Mouse (Mus musculus): Measurements from ENCODE around the gene Oprl1.
A peak's percentile ranks its signal among the peaks of the same experiment; 100 is the strongest.

Oprl1 gene

GRCm38 (mm10) chr2:181714903-181715326 is at the start of gene Oprl1:
Oprl1 (plus strand) TSS chr2:181715016.
- DNase-seq (ENCODE audit: low spot score in 2 of 2) = peak; percentile 61 to 65

GRCm38 (mm10) chr2:181670285-181670912 is 44.4 kb upstream of the Oprl1 start:
- no peak for DNase-seq (ENCODE audit: low spot score in 2 of 2)

- no peak for DNase-seq (ENCODE audit: low spot score in 2 of 2)
These were observed 43.9 kb upstream of the Oprl1 start for GRCm38 (mm10) chr2:181670913-181671311.

- no peak for DNase-seq (ENCODE audit: low spot score in 2 of 2)
These were observed 43.5 kb upstream of the Oprl1 start, which contains the start of gene Sox18 for GRCm38 (mm10) chr2:181671326-181671725. Sox18 (minus strand) TSS chr2:181671640.

- no peak for DNase-seq (ENCODE audit: low spot score in 2 of 2)
These were observed 42.8 kb upstream of the Oprl1 start for GRCm38 (mm10) chr2:181671984-181672383.

GRCm38 (mm10) chr2:181673501-181673900 is 41.3 kb upstream of the Oprl1 start:
- no peak for DNase-seq (ENCODE audit: low spot score in 2 of 2)

GRCm38 (mm10) chr2:181674934-181675333 is 39.9 kb upstream of the Oprl1 start:
- no peak for DNase-seq (ENCODE audit: low spot score in 2 of 2)

- peak; percentile 48 to 50 for DNase-seq (ENCODE audit: low spot score in 2 of 2)
These were observed 39.4 kb upstream of the Oprl1 start for GRCm38 (mm10) chr2:181675454-181675853.

- no peak for DNase-seq (ENCODE audit: low spot score in 2 of 2)
These were observed 38.4 kb upstream of the Oprl1 start for GRCm38 (mm10) chr2:181676424-181676823.

GRCm38 (mm10) chr2:181677096-181677754 is 37.6 kb upstream of the Oprl1 start:
- no peak for DNase-seq (ENCODE audit: low spot score in 2 of 2)

- DNase-seq (ENCODE audit: low spot score in 2 of 2) = no peak
These were observed 37.1 kb upstream of the Oprl1 start for GRCm38 (mm10) chr2:181677755-181678098.

- DNase-seq (ENCODE audit: low spot score in 2 of 2) = peak; percentile 59 to 72
These were observed 36.0 kb upstream of the Oprl1 start for GRCm38 (mm10) chr2:181678780-181679179.

- peak; percentile 61 to 69 for DNase-seq (ENCODE audit: low spot score in 2 of 2)
These were observed 34.7 kb upstream of the Oprl1 start, which contains the start of gene Tcea2 for GRCm38 (mm10) chr2:181679951-181680715. Tcea2 (plus strand) TSS chr2:181680310.

- no peak for DNase-seq (ENCODE audit: low spot score in 2 of 2)
These were observed 34.1 kb upstream of the Oprl1 start for GRCm38 (mm10) chr2:181680716-181681117.

GRCm38 (mm10) chr2:181681978-181682377 is 32.8 kb upstream of the Oprl1 start:
- no peak for DNase-seq (ENCODE audit: low spot score in 2 of 2)

GRCm38 (mm10) chr2:181683381-181683780 is 31.4 kb upstream of the Oprl1 start:
- no peak for DNase-seq (ENCODE audit: low spot score in 2 of 2)

- no peak for DNase-seq (ENCODE audit: low spot score in 2 of 2)
These were observed 30.1 kb upstream of the Oprl1 start for GRCm38 (mm10) chr2:181684713-181685112.

- no peak for DNase-seq (ENCODE audit: low spot score in 2 of 2)
These were observed 29.1 kb upstream of the Oprl1 start for GRCm38 (mm10) chr2:181685686-181686085.

GRCm38 (mm10) chr2:181687586-181687985 is 27.2 kb upstream of the Oprl1 start:
- no peak for DNase-seq (ENCODE audit: low spot score in 2 of 2)

- no peak for DNase-seq (ENCODE audit: low spot score in 2 of 2)
These were observed 25.2 kb upstream of the Oprl1 start for GRCm38 (mm10) chr2:181689466-181690160.

- DNase-seq (ENCODE audit: low spot score in 2 of 2) = no peak
These were observed 23.7 kb upstream of the Oprl1 start for GRCm38 (mm10) chr2:181691083-181691482.

GRCm38 (mm10) chr2:181691571-181691970 is 23.2 kb upstream of the Oprl1 start:
- no peak for DNase-seq (ENCODE audit: low spot score in 2 of 2)
